Mouse (Mus musculus) forebrain, embryonic 12.5 days (tissue): ENCODE data around the gene Zfp518b. TPM values are rescaled to one million over a fixed set of nuclear protein-coding genes. Genes with fewer than 3 reads are reported as not detected.

Experiments
- ATAC-seq: fragments of 200-750 bp; cut with Nextera tagmentation; 2 replicates; pipeline ENCODE4 v1.8.0; 2017; ENCODE audit warnings: moderate TSS enrichment; ENCODE audit not compliant: low FRiP score
- H3K27ac ChIP-seq: fragments of 300-500 bp; sonication (generic); 2 replicates; pipeline ENCODE4 v1.5.1; 2016; ENCODE audit warnings: mild to moderate bottlenecking
- H3K27me3 ChIP-seq: fragments of 300-500 bp; sonication (generic); 2 replicates; pipeline ENCODE4 v1.6.1; 2016; ENCODE audit warnings: mild to moderate bottlenecking
- H3K36me3 ChIP-seq: fragments of 300-500 bp; sonication (generic); replicated peaks from 2 replicates; pipeline ENCODE4 v1.6.1; 2016; ENCODE audit warnings: mild to moderate bottlenecking
- H3K4me1 ChIP-seq: fragments of 300-500 bp; sonication (generic); 2 replicates; pipeline ENCODE4 v1.6.1; 2016
- H3K4me2 ChIP-seq: fragments of 300-500 bp; sonication (generic); 2 replicates; pipeline ENCODE4 v1.6.1; 2016; ENCODE audit warnings: mild to moderate bottlenecking, moderate library complexity
- H3K4me3 ChIP-seq: fragments of 300-500 bp; sonication (generic); replicated peaks from 2 replicates; pipeline ENCODE4 v1.5.1; 2016; ENCODE audit warnings: mild to moderate bottlenecking
- H3K9ac ChIP-seq: fragments of 300-500 bp; sonication (generic); 2 replicates; pipeline ENCODE4 v1.6.1; 2016; ENCODE audit warnings: mild to moderate bottlenecking
- H3K9me3 ChIP-seq: fragments of 300-500 bp; sonication (generic); 2 replicates; pipeline ENCODE4 v1.6.1; 2016
- WGBS: fragments of 180-500 bp; shearing (Covaris S2); methylation state at CpG from one replicate; pipeline ENCODE4 v1.1.7; 2016; 5-methylcytosine and 5-hydroxymethylcytosine counted together
- polyA plus RNA-seq: library from polyadenylated mRNA; unstranded; fragments of >200 nt; fragmentation: Nextera tagmentation; extraction: Ambion mirVana; gene quantifications from 2 replicates; pipeline ENCODE4 v1.2.1, GENCODE M21; 2016

Zfp518b gene
- 42.7 and 50.5 TPM in 2 replicates for polyA plus RNA-seq

DNA sequence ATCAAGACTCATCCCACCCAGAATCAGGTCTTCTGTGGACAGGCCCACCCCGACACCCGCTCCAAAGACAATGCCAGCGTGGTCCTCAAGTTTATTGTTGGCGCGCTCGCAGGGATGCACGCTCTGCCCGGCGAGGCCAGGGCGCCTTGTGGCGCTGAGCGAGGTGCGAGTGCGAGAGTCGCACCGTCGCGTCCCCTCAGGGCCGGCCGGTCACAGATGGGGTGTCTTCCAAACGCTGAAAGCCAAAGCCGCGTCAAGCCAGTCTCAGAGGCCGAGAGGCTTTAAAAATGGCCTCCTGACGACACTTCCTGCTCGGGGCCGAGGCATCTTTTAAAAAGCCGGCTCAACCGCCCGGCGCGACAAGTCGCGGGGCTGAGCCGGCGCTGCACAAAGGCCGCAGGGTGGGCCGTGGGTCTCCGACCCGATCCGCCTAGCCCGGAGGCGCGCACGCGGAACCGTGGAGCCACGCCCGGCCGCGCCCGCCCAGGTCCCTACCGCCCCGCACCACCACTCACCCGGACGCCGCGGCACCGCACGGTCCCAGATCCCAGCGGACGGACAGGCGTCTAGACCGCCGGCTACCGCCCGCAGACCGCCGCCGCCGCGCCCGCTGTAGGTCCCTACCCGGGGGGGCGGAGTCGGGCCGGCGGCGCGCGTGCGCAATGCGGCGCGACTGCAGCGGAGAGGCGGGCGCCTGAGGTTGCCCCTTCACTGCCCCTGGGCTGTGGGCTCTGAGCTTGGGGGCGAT, at the start of gene Zfp518b:
Gene Zfp518b, minus strand, starts transcription at position 663 of the 748 bp plus-strand sequence.
- H3K36me3 ChIP-seq: peaks cover 39% of the 10 kb centered on the region
- H3K4me2 ChIP-seq: peak within 1 kb of the TSS; percentile 66
- H3K4me3 ChIP-seq: peak within 1 kb of the TSS; percentile 80
- WGBS: under 1% methylated on average over 84 of the region's 89 CpGs
- H3K27me3 ChIP-seq: no peaks in the 10 kb centered on the region
- peak within 1 kb of the TSS; percentile 87 for H3K9ac ChIP-seq
- peaks cover 20% of the 10 kb centered on the region for H3K4me1 ChIP-seq
- peak within 1 kb of the TSS; percentile 93 for H3K27ac ChIP-seq
- no peaks in the 10 kb centered on the region for H3K9me3 ChIP-seq
- ATAC-seq: peak; percentile 95

GRCm38 (mm10) chr5:38708940-38709581, 24.4 kb upstream of the Zfp518b start:
- H3K27me3 ChIP-seq: no peaks in the 10 kb centered on the region
- no peak overlapping the region for H3K4me3 ChIP-seq
- no peak overlapping the region for H3K9ac ChIP-seq
- no peak overlapping the region for H3K4me2 ChIP-seq
- H3K4me1 ChIP-seq: no peaks in the 10 kb centered on the region
- WGBS: 73% methylated on average over 11 of the region's 11 CpGs
- no peak overlapping the region for H3K27ac ChIP-seq
- no peak for ATAC-seq
- H3K36me3 ChIP-seq: no peaks in the 10 kb centered on the region
- no peaks in the 10 kb centered on the region for H3K9me3 ChIP-seq

DNA sequence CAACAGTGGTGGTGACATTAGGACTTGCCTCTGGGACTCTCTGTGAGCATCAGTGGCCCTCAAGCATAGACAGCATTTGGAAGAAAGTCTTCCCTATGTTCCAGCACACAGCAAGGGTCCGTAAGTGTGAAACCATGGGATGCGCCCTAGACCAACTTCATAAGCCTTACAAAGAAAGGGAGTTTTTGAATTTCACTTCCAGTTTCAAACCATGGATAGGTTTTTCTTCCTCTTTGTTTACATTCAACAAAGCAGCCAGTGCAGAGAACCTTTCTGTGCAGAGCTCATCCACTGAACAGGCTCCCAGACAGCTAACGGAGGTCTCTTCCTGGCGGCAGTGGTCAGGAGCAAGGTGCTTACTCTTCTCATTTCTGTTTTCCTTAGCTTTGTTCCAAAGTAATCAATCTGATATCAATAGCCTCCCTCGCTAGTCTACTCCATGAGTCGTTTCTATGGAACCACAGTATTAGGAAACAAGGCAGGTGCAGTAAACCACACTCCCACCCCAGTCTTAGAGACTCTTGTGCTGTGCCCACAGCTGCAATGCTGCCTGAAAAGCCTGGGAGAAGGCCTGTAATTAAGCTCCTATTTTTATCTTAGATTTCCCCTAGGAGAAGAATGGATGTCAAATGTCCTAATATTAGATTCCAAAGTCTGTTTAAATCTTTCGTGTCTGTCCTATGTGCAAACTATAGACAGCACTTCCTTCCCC, 22.9 kb upstream of the Zfp518b start:
- H3K9me3 ChIP-seq: no peaks in the 10 kb centered on the region
- H3K4me1 ChIP-seq: no peaks in the 10 kb centered on the region
- no peaks in the 10 kb centered on the region for H3K36me3 ChIP-seq
- no peak overlapping the region for H3K4me2 ChIP-seq
- no peak overlapping the region for H3K4me3 ChIP-seq
- no peak for ATAC-seq
- no peaks in the 10 kb centered on the region for H3K27me3 ChIP-seq
- H3K27ac ChIP-seq: no peak overlapping the region
- WGBS: 79% methylated on average over 7 of the region's 7 CpGs
- H3K9ac ChIP-seq: no peak overlapping the region

DNA sequence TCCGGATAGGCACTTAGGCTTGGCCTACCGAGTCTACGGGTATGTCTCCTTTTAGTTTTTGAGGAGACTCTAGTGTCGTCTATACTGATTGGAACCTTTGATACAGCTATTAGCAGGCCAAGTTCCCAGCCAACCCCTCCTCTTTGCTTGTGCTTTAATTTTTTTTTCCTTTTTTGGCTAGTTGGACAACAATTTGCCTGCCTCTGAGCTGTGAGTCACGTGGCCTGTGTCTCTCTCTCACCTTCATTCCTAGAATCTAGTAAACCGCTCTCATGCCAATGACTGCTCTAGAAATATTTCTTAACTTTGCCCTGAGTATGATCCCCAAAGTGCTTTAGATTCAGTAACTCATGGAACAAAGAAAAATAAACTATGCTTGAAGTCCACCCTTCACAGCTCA, 18.3 kb upstream of the Zfp518b start:
- Histone ChIP-seq H3K4me1 (no peaks in the 10 kb centered on the region), H3K36me3 (no peaks in the 10 kb centered on the region), H3K4me2 (no peak overlapping the region), H3K4me3 (no peak overlapping the region), H3K9me3 (no peaks in the 10 kb centered on the region), H3K9ac (no peak overlapping the region), H3K27ac (no peak overlapping the region), H3K27me3 (no peaks in the 10 kb centered on the region)
- ATAC-seq: no peak
- 93% methylated on average over 6 of the region's 6 CpGs for WGBS

GRCm38 (mm10) chr5:38702091-38702490, 17.5 kb upstream of the Zfp518b start:
- Histone ChIP-seq H3K36me3 (no peaks in the 10 kb centered on the region), H3K27me3 (no peaks in the 10 kb centered on the region), H3K4me3 (no peak overlapping the region), H3K4me1 (no peaks in the 10 kb centered on the region), H3K9me3 (no peaks in the 10 kb centered on the region), H3K9ac (no peak overlapping the region), H3K27ac (no peak overlapping the region), H3K4me2 (no peak overlapping the region)
- no peak for ATAC-seq
- WGBS: 69% methylated on average over 2 of the region's 2 CpGs

GRCm38 (mm10) chr5:38698466-38698865, 13.8 kb upstream of the Zfp518b start:
- no peaks in the 10 kb centered on the region for H3K4me1 ChIP-seq
- WGBS: 60% methylated on average over 5 of the region's 5 CpGs
- ATAC-seq: no peak

DNA sequence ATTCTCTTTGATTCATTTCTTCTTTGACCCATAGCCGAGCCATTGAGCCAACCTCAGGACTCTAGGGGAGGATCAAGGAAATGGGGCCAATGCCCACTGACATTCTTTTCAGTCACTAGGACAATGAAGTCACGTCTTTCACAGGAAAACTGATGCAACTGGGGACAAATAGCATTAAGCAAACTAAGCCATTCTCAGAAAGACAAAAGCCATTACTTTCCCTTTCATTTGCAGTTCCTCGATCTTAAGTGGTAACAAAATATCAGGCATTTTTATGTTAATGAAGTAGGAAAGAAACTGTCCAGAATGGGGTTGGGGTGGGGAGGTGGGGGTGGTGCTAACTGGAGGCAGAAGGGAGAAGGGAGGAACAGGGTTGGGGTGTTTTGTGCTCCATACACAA, 13.4 kb upstream of the Zfp518b start:
- no peak overlapping the region for H3K9ac ChIP-seq
- 13% methylated on average over 3 of the region's 3 CpGs for WGBS
- no peak overlapping the region for H3K4me3 ChIP-seq
- no peak overlapping the region for H3K4me2 ChIP-seq
- no peak overlapping the region for H3K27ac ChIP-seq
- H3K36me3 ChIP-seq: no peaks in the 10 kb centered on the region
- H3K27me3 ChIP-seq: no peaks in the 10 kb centered on the region
- H3K4me1 ChIP-seq: no peaks in the 10 kb centered on the region
- no peaks in the 10 kb centered on the region for H3K9me3 ChIP-seq
- ATAC-seq: no peak

More at GRCm38 (mm10) chr5:38698466-38698865, 13.8 kb upstream of the Zfp518b start:
- Histone ChIP-seq H3K4me3 (no peak overlapping the region), H3K36me3 (no peaks in the 10 kb centered on the region), H3K4me2 (no peak overlapping the region), H3K9ac (no peak overlapping the region), H3K27ac (no peak overlapping the region), H3K9me3 (no peaks in the 10 kb centered on the region), H3K27me3 (no peaks in the 10 kb centered on the region)

- Histone ChIP-seq H3K36me3 (no peaks in the 10 kb centered on the region), H3K27me3 (no peaks in the 10 kb centered on the region), H3K9me3 (no peaks in the 10 kb centered on the region), H3K4me2 (no peak overlapping the region), H3K4me3 (no peak overlapping the region), H3K4me1 (no peaks in the 10 kb centered on the region), H3K9ac (no peak overlapping the region), H3K27ac (no peak overlapping the region)
- ATAC-seq: no peak
- WGBS: 72% methylated on average over 8 of the region's 8 CpGs
These were observed 12.2 kb upstream of the Zfp518b start for GRCm38 (mm10) chr5:38696616-38697375.

DNA sequence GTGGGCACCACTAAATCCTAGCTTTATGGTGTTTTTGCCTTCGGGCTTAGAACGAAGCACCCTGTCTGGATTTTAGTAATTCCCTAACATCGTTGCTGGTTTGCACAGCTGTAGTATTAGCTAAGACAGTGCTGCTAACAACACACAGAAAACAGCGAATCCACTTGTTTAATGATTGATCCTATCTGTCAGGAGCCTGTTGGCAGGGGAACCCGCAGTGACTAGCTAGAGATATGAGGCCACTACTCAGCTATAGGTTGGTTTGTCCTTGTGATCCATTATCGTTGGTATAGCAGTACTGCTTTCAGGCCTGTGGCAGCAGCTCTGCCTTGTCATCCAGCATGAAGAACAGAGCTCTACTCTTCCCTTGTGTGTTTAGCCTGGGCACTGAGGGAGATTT, 8.2 kb upstream of the Zfp518b start:
- Histone ChIP-seq H3K9ac (no peak overlapping the region), H3K9me3 (no peaks in the 10 kb centered on the region), H3K4me1 (no peaks in the 10 kb centered on the region), H3K4me3 (no peak overlapping the region), H3K27ac (no peak overlapping the region), H3K4me2 (no peak overlapping the region), H3K36me3 (no peaks in the 10 kb centered on the region), H3K27me3 (no peaks in the 10 kb centered on the region)
- WGBS: 89% methylated on average over 6 of the region's 6 CpGs
- no peak for ATAC-seq

- Histone ChIP-seq H3K27ac (no peak overlapping the region), H3K4me1 (no peaks in the 10 kb centered on the region), H3K9me3 (no peaks in the 10 kb centered on the region), H3K4me2 (no peak overlapping the region), H3K36me3 (no peaks in the 10 kb centered on the region), H3K27me3 (no peaks in the 10 kb centered on the region), H3K9ac (no peak overlapping the region), H3K4me3 (no peak overlapping the region)
- no peak for ATAC-seq
- WGBS: 90% methylated on average over 6 of the region's 6 CpGs
These were observed 4.6 kb upstream of the Zfp518b start for GRCm38 (mm10) chr5:38689186-38689585.

DNA sequence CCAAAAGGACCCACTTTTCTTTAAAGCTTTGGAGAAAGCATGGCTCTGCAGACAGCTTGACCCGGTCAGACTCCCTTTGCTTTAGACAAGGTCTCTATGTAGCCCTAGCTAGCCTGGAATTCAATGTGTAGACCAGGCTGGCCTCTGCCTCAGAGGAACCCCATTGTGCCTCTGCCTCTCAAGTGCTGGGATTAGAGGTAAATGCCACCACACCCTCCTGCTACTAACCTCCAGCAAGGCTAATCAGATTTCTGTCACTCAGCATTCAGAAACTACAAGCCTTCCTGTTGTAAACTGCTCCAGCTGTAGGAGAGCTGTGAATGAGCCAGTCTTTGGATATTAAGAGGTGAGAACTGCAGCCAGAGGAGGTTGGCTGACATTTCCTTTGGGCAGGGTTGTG, 3.1 kb upstream of the Zfp518b start:
- Histone ChIP-seq H3K4me2 (no peak overlapping the region), H3K4me3 (no peak overlapping the region), H3K27ac (no peak overlapping the region), H3K27me3 (no peaks in the 10 kb centered on the region), H3K9me3 (no peaks in the 10 kb centered on the region), H3K4me1 (peaks cover 10% of the 10 kb centered on the region), H3K9ac (no peak overlapping the region), H3K36me3 (peaks cover 6% of the 10 kb centered on the region)
- ATAC-seq: no peak
- WGBS: 92% methylated on average over 1 of the region's 1 CpGs

DNA sequence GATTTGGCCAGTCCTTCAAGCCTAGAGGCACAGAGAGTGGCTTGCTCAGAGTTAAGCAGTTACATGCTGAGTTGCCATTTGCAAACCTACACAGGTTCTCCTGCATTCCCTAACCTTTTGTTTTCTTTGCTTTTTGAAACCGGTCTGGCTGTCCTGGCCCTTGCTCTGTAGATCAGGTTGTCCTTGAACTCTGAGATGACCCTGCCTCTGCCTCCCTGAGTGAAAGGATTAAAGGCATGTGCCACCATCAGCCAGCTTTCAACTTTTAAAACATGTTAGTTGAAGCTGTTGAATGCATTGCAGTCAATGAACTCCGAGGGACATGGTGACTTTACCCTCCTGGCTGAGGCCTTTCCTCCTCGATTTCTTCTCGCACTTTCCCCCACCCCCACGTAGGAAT, 25.8 kb downstream of the Zfp518b start:
- no peaks in the 10 kb centered on the region for H3K9me3 ChIP-seq
- no peak overlapping the region for H3K4me3 ChIP-seq
- 88% methylated on average over 5 of the region's 5 CpGs for WGBS
- no peak overlapping the region for H3K27ac ChIP-seq
- H3K36me3 ChIP-seq: no peaks in the 10 kb centered on the region
- no peak overlapping the region for H3K4me2 ChIP-seq
- no peaks in the 10 kb centered on the region for H3K4me1 ChIP-seq
- no peak overlapping the region for H3K9ac ChIP-seq
- no peaks in the 10 kb centered on the region for H3K27me3 ChIP-seq
- ATAC-seq: no peak
